Mouse (Mus musculus): ENCODE results near the gene Adam6b. TPM values are rescaled to one million over a fixed set of nuclear protein-coding genes. Genes with fewer than 3 reads are reported as not detected.

The Adam6b gene
- total RNA-seq (2023): not detected in 2 replicates

GRCm38 (mm10) chr12:113489211-113489610 lies at the start of gene Adam6b:
Adam6b (plus strand) TSS chr12:113489511.

Other genes with a start within 250 kb of the Adam6b start
- not detected in 2 replicates for gene Adam6a, start 54.4 kb downstream of the Adam6b start, total RNA-seq (2023)

Data from neutrophil, adult 65 days (primary cell).